Mouse (Mus musculus) lung, adult 2 months (tissue): ENCODE results near the gene Spata6.

Experiments used
- CTCF ChIP-seq: fragments of 200-500 bp; IDR thresholded peaks from 2 replicates; pipeline ENCODE4 v1.5.1; 2011; ENCODE audit warnings: mild to moderate bottlenecking, low read length, control low read depth; ENCODE audit not compliant: insufficient read depth
- POLR2A ChIP-seq: fragments of 200-500 bp; IDR thresholded peaks from 2 replicates; pipeline ENCODE4 v1.6.1; 2011; ENCODE audit warnings: low read depth, mild to moderate bottlenecking, control low read depth, low read length, borderline replicate concordance; ENCODE audit errors: extremely low read depth

DNA sequence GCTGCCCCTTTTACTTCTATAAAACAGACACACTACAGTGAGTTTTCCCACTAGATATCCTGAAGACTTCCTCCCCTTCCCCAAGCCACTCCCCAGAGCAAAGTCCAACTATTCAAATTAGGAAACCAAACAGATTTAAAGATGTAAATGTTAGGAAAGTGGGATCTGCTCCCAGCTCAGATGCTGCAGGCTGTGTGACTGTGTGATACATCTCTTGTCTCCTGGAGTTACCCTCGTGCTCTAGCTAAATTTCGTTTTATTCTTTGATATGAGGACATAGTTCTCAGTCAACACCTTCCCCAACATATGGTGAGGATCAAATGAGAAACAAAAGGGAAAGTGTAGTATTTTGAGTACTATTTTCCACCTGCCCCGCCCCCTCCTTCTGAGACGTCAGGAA lies 48.3 kb upstream of the Spata6 start:
- TF ChIP-seq CTCF (no peak), POLR2A (no peak)
